Mouse (Mus musculus): ENCODE data around the gene Epb41l2. TPM values are rescaled to one million over a fixed set of nuclear protein-coding genes. Genes with fewer than 3 reads are reported as not detected.

Gene Epb41l2
- polyA plus RNA-seq, 1 experiment, result 44.5 TPM

DNA sequence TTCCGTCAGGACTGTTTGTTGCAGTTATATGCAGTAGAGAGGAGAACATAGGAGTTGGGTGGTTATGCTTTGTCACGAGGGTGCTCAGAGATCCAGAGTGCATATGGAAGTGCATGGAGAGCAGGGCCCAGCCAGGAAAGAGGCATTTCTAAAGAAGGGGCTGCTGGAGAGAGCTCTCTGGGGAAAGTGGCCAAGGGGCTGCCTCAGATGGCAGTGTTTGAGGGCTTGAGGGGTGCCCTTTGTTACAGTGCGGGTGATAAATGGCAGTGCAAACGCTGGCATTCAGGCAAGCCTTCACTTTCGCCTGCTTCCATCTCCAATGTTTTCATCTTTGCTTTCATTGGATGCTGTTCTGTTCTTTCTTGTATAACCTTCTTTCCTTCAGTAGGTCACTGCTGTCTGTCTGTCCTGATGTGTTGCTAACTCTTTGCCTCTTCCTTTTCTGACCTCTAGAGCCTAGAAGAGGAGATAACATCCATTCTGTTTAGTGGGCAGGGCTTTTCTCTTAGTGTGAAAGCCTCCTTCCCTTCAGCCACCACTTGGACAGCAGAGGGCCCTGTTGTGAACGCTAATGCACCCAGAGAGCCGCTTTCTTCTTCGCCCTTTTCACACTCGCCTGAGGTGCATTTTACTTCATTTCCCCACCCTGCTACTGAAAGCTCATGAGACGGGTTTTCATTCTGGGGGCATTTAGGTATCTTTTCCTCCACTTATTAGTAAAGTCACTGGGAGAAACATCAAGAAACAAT lies 139.9 kb downstream of the Epb41l2 start:
- Histone ChIP-seq H3K4me1 (ENCODE audit: control insufficient read depth, insufficient read depth, insufficient read length) (no peaks in the 10 kb centered on the region), H3K27ac (ENCODE audit: insufficient read depth, low read length) (no peak overlapping the region), H3K4me3 (ENCODE audit: extremely low read depth, insufficient read depth, insufficient read length) (no peak overlapping the region), H3K27me3 (ENCODE audit: control insufficient read depth, insufficient read depth, low read length) (no peaks in the 10 kb centered on the region), H3K36me3 (ENCODE audit: control insufficient read depth, insufficient read depth, low read length) (peaks cover 23% of the 10 kb centered on the region)
- WGBS, result 88% methylated on average over 10 of the region's 10 CpGs
- no peak for DNase-seq (ENCODE audit: low read depth in 1 of 2, low spot score in 2 of 2)
- no peak for TF ChIP-seq CTCF (IDR thresholded peaks at IDR 0.05; ENCODE audit: extremely low read depth, insufficient read depth, insufficient read length, insufficient replicate concordance)
- no peak for TF ChIP-seq POLR2A (IDR thresholded peaks at IDR 0.05; ENCODE audit: low read depth, low read length)

DNA sequence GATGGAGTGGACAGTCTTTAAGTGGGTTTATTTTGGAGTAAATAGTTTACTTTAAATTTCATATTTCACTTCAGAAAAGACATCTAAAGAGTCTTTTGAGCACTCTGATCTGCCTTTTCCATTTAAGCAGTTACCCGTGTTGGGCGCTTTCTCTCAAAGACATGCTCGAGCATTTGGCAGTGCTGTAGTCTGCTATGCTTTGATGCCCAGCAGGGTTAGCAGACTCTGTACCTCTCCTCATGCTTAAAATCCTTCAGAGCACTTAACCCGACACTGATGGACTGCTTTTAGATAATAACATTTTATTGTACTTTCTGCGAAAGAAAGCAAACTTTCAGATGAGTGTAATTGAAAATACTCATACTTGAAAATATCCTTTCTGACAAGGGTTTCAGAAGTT lies 143.7 kb downstream of the Epb41l2 start:
- H3K36me3 ChIP-seq (ENCODE audit: control insufficient read depth, insufficient read depth, low read length), result peaks cover 26% of the 10 kb centered on the region
- H3K27ac ChIP-seq (ENCODE audit: insufficient read depth, low read length), result no peak overlapping the region
- no peaks in the 10 kb centered on the region for H3K27me3 ChIP-seq (ENCODE audit: control insufficient read depth, insufficient read depth, low read length)
- no peaks in the 10 kb centered on the region for H3K4me1 ChIP-seq (ENCODE audit: control insufficient read depth, insufficient read depth, insufficient read length)
- DNase-seq (ENCODE audit: low read depth in 1 of 2, low spot score in 2 of 2), result no peak
- 94% methylated on average over 5 of the region's 5 CpGs for WGBS
- TF ChIP-seq POLR2A (IDR thresholded peaks at IDR 0.05; ENCODE audit: low read depth, low read length) (no peak), CTCF (IDR thresholded peaks at IDR 0.05; ENCODE audit: extremely low read depth, insufficient read depth, insufficient read length, insufficient replicate concordance) (no peak)
- H3K4me3 ChIP-seq (ENCODE audit: extremely low read depth, insufficient read depth, insufficient read length), result no peak overlapping the region

DNA sequence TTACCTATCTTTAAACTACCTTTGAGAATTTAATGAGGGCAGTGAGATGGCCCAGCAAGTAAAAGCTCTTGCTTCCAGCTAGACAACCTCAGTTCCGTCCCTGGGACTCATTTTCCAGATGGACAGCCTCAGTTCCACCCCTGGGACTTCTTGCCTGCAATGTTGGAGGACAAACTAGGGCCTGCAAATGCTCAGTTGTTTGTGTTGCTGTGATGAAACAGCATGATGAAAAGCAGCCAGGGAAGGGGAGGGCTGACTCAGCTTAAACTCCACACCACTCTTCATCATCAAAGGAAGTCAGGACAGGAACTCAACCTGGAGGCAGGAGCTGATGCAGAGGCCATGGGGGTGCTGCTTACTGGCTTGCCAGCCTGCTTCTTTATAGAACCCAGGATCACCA lies 154.2 kb downstream of the Epb41l2 start:
- TF ChIP-seq CTCF (IDR thresholded peaks at IDR 0.05; ENCODE audit: extremely low read depth, insufficient read depth, insufficient read length, insufficient replicate concordance), result no peak
- no peak for TF ChIP-seq POLR2A (IDR thresholded peaks at IDR 0.05; ENCODE audit: low read depth, low read length)
- H3K36me3 ChIP-seq (ENCODE audit: control insufficient read depth, insufficient read depth, low read length), result peaks cover 6% of the 10 kb centered on the region; the same call in 1 of the 2 replicates
- DNase-seq (ENCODE audit: low read depth in 1 of 2, low spot score in 2 of 2), result no peak
- H3K27ac ChIP-seq (ENCODE audit: insufficient read depth, low read length), result no peak overlapping the region
- no peak overlapping the region for H3K4me3 ChIP-seq (ENCODE audit: extremely low read depth, insufficient read depth, insufficient read length)
- WGBS, result 97% methylated on average over 1 of the region's 1 CpGs
- no peaks in the 10 kb centered on the region for H3K4me1 ChIP-seq (ENCODE audit: control insufficient read depth, insufficient read depth, insufficient read length)
- no peaks in the 10 kb centered on the region for H3K27me3 ChIP-seq (ENCODE audit: control insufficient read depth, insufficient read depth, low read length)

DNA sequence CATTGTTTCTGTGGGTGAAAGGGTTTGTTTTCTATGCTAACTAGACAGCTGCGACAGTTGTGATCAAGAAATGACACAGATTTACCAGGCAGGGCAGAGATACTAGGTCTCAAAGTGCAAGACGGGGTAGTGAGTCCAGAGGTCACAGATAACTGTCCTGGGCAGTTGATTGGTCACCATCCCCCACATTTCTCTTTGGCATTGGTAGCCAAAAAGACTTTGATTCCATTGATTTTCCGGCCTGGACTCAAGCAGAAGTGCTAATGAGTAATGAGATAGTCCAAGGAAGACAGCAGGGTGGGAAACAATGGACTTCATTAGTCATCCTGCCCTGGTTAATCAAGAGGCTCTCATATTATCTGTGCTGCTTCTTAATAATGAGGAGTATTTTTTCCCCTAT lies 160.4 kb downstream of the Epb41l2 start:
- peaks cover 16% of the 10 kb centered on the region for H3K36me3 ChIP-seq (ENCODE audit: control insufficient read depth, insufficient read depth, low read length)
- TF ChIP-seq POLR2A (IDR thresholded peaks at IDR 0.05; ENCODE audit: low read depth, low read length), result no peak
- TF ChIP-seq CTCF (IDR thresholded peaks at IDR 0.05; ENCODE audit: extremely low read depth, insufficient read depth, insufficient read length, insufficient replicate concordance), result no peak
- no peak overlapping the region for H3K27ac ChIP-seq (ENCODE audit: insufficient read depth, low read length)
- H3K27me3 ChIP-seq (ENCODE audit: control insufficient read depth, insufficient read depth, low read length), result no peaks in the 10 kb centered on the region
- no peak overlapping the region for H3K4me3 ChIP-seq (ENCODE audit: extremely low read depth, insufficient read depth, insufficient read length)
- no peaks in the 10 kb centered on the region for H3K4me1 ChIP-seq (ENCODE audit: control insufficient read depth, insufficient read depth, insufficient read length)
- no peak for DNase-seq (ENCODE audit: low read depth in 1 of 2, low spot score in 2 of 2)
- 93% methylated on average over 3 of the region's 3 CpGs for WGBS

DNA sequence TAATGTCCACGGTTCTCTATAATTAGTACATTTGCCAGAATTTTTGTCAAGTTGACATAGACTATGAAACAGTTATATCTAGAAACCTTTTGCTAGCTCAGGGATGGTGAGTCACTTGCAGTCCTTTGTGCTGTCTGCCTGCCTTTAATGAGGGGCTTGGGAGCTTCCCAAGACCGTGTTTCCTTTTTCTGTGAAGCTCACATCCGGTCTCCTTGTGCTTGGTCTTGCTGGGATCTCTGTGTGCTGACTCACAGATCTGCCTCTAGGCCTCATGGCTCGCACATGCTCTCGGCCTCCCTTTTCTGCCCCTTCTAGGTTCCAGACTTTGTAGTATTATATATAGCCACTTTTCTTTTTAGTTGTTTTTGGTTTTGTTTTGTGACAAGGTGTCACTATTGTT lies 160.8 kb downstream of the Epb41l2 start:
- Histone ChIP-seq H3K27ac (ENCODE audit: insufficient read depth, low read length) (no peak overlapping the region), H3K4me3 (ENCODE audit: extremely low read depth, insufficient read depth, insufficient read length) (no peak overlapping the region), H3K27me3 (ENCODE audit: control insufficient read depth, insufficient read depth, low read length) (no peaks in the 10 kb centered on the region), H3K36me3 (ENCODE audit: control insufficient read depth, insufficient read depth, low read length) (peaks cover 16% of the 10 kb centered on the region), H3K4me1 (ENCODE audit: control insufficient read depth, insufficient read depth, insufficient read length) (no peaks in the 10 kb centered on the region)
- WGBS, result 79% methylated on average over 5 of the region's 5 CpGs
- DNase-seq (ENCODE audit: low read depth in 1 of 2, low spot score in 2 of 2), result no peak
- TF ChIP-seq POLR2A (IDR thresholded peaks at IDR 0.05; ENCODE audit: low read depth, low read length), result no peak
- TF ChIP-seq CTCF (IDR thresholded peaks at IDR 0.05; ENCODE audit: extremely low read depth, insufficient read depth, insufficient read length, insufficient replicate concordance), result no peak

DNA sequence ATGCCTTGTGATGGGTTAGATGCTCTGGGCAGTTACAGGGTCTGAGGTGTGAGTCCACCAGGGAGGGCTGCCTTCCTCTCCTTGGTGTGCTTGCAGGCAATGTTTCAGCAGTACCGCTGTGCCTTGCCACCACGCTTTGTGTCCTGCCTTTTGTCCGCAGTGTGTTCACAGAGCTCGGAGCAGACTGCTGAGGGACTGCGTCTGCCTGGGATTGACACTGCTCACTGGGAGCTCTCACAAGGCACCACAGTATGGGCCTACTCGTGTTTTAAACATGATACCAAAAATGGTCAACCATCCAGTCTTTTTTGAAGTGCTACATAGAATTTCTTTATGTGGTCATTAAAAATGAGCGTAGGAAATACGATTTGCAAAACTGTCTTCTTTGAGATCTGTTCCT lies 164.1 kb downstream of the Epb41l2 start:
- peaks cover 16% of the 10 kb centered on the region for H3K36me3 ChIP-seq (ENCODE audit: control insufficient read depth, insufficient read depth, low read length)
- no peak for DNase-seq (ENCODE audit: low read depth in 1 of 2, low spot score in 2 of 2)
- TF ChIP-seq CTCF (IDR thresholded peaks at IDR 0.05; ENCODE audit: extremely low read depth, insufficient read depth, insufficient read length, insufficient replicate concordance) (no peak), POLR2A (IDR thresholded peaks at IDR 0.05; ENCODE audit: low read depth, low read length) (no peak)
- H3K4me3 ChIP-seq (ENCODE audit: extremely low read depth, insufficient read depth, insufficient read length), result no peak overlapping the region
- H3K27ac ChIP-seq (ENCODE audit: insufficient read depth, low read length), result no peak overlapping the region
- H3K27me3 ChIP-seq (ENCODE audit: control insufficient read depth, insufficient read depth, low read length), result no peaks in the 10 kb centered on the region
- H3K4me1 ChIP-seq (ENCODE audit: control insufficient read depth, insufficient read depth, insufficient read length), result no peaks in the 10 kb centered on the region
- 93% methylated on average over 8 of the region's 8 CpGs for WGBS

DNA sequence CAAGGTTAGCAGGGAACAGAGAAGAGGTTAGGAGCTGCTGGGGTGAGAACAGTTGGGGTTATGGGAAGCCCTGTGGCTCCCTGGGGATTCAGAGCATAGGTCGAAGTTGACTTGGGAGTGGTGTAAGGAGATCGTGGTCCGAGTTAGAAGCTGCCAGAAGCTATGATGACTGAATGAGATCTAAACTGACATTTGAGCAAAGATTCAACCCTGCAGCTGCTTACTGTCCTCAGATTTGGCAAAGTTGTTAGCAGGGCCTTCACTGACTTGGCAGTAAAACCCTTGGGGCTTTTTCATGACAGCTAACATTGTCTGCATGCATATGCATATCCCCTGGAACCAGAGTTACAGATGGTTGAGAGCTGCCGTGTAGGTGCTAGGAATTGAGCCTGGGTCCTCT lies 166.6 kb downstream of the Epb41l2 start:
- H3K36me3 ChIP-seq (ENCODE audit: control insufficient read depth, insufficient read depth, low read length), result peaks cover 12% of the 10 kb centered on the region
- WGBS, result 91% methylated on average over 4 of the region's 4 CpGs
- no peaks in the 10 kb centered on the region for H3K4me1 ChIP-seq (ENCODE audit: control insufficient read depth, insufficient read depth, insufficient read length)
- TF ChIP-seq POLR2A (IDR thresholded peaks at IDR 0.05; ENCODE audit: low read depth, low read length), result no peak
- TF ChIP-seq CTCF (IDR thresholded peaks at IDR 0.05; ENCODE audit: extremely low read depth, insufficient read depth, insufficient read length, insufficient replicate concordance), result no peak
- no peak overlapping the region for H3K27ac ChIP-seq (ENCODE audit: insufficient read depth, low read length)
- DNase-seq (ENCODE audit: low read depth in 1 of 2, low spot score in 2 of 2), result no peak
- H3K27me3 ChIP-seq (ENCODE audit: control insufficient read depth, insufficient read depth, low read length), result no peaks in the 10 kb centered on the region
- H3K4me3 ChIP-seq (ENCODE audit: extremely low read depth, insufficient read depth, insufficient read length), result no peak overlapping the region

Measured in spleen, adult 2 months (tissue).